Mouse (Mus musculus) gastrocnemius, adult 8-10 months (tissue): ENCODE measurements around the gene Fam187b. TPM values are rescaled to one million over a fixed set of nuclear protein-coding genes. Genes with fewer than 3 reads are reported as not detected.

Experiments used
- DNase-seq, 2 experiments: peaks; one replicate each; pipeline ENCODE4 v3.0.0; 2022; ENCODE audit warnings: low spot score in 2 of 2
- total RNA-seq, 4 experiments: library from RNA; stranded (reverse); gene quantifications; 2 replicates each; pipeline ENCODE4 v1.2.4; 2022

Gene Fam187b
- total RNA-seq, 4 experiments from 2014 or later, result 0.19 TPM; not detected in 3

DNA sequence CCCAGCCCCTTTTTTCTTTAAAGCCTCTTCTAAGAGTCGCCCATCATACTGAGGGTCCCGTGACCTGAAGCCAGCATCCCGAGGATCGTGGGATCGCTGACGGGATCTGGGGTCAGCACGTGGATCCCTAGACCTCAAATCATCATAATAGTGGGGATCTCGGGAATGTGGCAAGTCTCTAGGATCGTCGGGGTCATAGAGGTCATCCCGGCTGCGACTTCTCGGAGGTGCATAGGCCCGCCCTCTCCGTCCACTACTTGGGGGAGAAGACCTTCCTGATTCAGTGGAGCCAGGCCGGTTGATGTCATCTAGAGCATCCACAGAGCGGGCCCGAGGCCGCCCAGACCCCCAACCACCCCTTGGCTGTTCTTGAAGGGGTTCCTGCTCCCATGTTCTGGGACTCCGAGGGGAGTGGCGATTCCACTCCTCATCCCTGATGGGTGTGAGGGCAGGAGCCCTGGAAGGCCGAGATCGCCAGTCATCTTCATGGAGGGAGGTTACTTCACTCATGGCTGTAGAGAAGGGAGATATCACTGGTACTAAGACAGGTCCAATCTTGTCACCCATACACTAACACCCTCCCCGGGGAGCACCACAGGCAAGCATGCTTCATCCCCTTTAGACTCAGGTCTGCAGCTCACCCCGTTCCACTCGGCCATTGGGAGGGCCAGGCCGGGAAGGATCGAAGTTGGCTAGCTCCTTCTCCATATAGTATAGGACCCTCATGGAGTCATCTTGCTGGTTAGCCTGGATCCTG lies 15.3 kb upstream of the Fam187b start:
- DNase-seq, result no peak

DNA sequence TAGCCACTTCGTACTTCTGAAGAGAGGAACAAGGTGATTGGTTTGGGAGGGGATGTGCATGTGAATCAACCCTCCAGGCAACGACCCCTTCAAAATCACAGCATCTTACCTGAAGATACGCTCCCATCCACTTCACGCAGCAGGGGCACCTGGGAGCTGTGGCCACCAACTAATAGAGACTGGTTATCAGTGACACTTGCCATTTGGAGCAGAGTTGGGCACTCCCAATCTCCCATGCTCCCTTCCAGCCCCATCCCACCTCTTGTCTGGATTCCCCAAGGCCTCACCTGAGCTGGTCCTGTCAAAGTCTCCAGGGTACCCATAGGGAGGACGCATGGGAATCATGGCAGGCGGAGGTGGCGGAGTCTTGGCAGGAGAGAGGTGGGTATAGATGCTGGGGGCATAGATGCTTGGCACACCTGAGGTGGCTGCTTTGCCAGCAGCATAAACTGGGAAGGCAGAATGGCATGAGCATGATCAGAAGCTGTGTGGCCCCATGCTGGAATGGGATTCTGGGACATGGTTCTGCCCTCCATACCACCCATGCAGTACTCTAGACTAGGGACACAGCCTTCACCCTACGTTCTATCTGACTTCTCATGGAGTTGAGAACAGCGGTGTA lies 14.6 kb upstream of the Fam187b start:
- no peak for DNase-seq

DNA sequence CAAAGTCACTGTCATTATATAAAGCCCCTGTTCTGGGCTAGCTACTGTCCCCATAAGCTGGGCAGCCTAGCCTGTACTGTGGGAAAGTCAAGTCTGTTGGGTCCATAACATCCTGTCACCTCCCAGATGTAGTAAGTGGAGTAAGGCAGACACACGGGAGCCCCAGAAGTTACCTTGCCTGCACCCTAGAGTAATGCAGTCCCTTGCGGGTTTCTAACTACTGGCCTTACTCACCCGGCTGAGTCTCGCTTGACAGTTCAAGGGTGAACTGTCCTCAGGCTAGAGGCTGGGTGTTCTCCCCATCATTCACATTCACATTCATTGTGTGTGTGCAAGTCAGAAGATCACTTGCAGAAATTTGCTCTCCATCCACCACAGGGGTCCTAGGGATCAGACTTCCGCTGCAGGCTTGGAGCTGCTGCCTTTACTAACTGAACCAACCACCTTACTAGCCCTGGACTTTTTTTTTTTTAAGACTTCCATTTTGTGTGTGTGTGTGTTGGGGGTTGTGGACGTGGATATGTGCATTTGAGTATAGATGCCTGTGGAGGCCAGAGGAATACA lies 13.7 kb upstream of the Fam187b start:
- DNase-seq, result no peak

DNA sequence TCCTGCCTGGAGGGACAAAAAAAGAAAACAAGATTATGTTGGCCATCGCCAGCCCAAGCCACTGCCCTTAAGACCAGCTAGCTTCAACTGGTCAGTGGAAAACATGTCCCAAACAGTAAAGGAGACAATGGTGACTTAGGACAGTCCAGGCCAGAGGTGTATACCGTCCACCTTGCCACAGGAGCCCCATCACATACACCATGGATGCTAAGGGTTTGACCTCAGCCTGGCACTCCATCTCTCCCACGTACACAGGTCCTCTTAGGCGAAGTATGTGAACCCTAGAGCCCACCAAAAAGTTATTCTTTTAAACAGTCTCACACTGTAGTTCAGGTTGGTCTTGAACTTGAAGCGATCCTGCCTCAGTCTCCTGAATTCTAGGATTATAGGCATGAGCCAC lies 10.7 kb upstream of the Fam187b start:
- no peak for DNase-seq

DNA sequence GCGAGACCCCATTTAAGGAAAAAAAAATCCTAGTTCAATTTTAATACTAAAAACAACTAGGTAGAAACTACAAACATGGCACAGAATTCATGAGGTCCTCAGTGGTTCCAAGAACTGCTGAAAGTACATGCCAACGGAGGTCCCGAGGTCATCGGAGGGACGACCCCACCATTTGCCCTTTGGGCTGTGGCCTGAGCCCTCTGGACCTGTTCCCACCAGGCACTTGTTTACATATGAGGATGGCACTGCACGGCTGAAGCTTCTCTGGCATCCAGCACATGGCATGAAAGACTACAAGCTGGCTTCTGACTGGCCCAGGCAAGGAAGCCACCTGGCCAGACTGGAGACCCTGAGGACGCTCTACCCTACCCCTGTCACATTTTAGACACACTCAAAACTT lies 9.2 kb upstream of the Fam187b start:
- DNase-seq, result no peak

DNA sequence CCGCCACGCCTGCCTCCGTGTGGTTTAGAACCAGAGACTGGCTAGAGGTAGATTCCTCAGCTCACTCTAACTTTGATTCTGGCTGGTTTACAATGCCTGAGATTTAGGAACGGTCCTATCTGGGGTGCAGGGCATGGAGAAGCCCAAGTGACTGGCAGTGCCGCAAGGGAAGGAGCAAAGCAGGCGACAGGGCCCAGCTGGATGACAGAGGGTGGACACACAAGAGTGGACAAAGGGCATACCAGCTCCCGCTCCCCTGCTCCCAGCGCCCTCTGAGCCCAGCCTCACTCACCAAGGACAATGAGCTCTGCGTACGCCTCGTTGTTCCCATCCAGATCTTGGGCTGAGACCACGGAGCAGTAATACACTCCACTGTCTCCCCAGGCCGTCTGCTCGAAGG lies 7.9 kb upstream of the Fam187b start:
- no peak for DNase-seq

DNA sequence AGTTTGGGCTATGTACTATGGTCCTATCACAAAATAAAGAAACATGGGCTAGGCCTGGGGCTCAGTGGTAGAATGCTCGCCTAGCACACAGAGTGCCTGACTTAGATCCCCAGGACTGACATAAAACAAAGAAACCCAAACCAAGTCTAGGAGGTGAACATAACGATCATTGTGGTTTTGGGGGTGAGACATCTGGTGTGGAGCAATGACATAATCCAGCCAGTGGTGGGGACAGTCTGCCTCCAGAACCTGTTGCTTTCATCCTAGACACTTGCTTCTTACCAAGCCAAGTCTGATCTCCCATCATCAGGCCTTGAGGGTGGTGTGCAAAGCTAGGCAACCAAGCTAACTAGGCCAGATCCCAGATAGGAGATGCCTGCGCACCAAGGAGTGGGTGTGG lies 6.9 kb upstream of the Fam187b start:
- DNase-seq, result no peak

DNA sequence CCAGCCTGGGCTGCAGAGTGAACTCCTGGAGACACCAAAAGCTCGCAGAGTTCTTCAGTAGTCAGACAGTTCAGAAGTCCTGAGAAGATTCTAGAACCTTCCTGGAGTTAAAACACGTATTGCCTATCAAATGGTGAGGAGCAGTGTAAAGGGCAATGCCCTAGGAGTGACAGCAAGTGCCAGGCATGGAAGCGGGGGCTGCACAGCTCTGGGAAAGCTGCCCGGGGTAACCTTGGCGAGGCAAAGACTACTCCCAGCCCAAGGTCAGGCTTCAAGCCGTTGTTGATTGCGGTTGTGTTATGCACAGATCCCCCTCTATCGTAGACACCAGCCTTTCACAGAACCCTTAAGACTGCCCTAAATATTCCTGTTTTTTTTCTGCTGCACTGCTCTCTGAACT lies 5.0 kb upstream of the Fam187b start:
- no peak for DNase-seq

DNA sequence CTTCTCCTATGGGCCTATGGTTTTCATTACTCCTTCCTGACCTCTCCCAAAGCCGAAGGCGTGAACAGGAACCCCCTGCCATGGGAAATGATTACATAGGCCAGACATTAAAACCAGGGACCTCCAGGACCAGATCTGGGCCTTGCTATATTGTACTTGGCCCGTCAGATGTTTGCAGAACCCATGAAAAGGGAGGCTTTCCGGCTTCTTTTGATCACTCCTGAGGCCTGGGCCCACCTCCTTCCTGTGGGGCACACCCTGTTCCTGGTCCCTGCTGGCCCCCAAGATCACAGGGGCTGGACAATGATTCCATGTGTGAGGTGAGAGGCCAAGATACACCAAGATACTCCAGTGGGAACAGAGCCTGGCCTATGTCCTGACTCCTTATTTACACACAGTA lies 4.4 kb upstream of the Fam187b start:
- DNase-seq, result no peak

DNA sequence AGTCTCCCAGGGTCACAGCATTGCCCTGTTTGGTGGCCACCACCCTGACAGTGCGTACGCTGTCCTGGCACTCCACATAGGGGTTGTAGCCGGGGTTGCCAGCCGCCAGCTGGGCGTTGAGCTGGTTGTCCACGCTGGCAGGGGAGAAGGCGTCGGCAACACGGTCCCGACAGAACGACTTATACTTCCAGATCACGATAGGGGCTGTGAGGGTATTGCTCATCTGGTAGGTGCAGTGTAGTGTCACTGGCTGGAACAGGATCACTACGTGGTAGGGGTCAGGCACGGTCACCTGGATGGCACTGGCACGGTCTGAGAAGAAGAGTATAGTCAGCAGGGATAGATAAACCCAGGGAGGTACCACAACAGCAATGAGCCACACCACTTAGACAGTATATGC lies 1.7 kb upstream of the Fam187b start:
- no peak for DNase-seq

DNA sequence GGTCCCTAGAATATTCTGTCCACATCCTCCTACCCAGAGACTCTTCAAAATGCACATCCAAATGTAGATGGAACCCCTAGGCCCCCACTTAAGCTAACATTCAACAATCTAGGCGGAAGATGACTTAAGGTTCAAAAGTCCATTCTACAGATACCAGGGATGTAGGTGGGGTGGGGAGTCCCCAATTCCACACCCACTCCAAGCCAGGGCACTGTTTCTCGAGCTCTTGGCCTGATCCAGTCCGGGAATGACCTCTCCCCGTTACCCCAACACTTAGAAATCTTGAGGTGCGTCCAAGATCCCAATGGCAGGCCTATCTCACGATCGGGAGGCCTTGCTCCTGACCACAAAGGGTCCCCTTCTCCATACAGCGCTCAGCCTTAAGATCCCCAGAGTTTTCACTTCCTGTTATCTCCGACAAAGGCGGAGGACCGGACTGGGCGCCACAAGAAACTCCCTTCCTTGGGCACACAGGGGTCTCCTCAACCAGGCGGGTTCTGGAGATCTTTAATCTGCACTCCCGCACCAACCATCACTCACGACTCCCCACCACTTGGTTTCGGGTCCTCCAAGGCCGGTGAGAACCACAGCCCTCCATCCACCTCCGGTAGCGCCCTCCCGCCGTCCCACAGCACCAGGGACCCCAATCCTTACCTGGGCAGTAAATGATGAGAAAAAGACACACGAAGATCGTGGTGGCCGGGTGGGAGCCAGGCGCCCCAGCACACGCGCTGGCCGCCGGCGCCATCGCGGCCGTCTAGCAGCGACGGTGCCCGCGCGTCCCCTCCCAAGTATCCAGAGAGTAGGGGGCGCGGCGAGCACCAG lies 952 bp upstream of the Fam187b start:
- DNase-seq, result no peak

DNA sequence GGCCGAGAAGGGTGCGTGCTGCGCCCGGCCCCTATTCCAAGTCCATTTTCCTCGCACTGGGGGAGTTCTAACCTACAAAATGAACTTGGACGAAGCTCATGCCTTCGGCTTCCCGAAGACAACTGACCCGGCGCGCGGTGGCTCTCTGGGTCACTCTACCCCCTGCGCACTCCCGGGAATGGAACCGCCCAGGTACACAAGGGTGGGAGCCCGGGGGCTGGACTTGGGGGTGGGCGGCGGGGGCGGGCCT lies 414 bp upstream of the Fam187b start, which contains the start of gene Lsr:
TSS of gene Lsr (minus strand) at position 214 of the 250 bp plus-strand sequence.
- no peak for DNase-seq

DNA sequence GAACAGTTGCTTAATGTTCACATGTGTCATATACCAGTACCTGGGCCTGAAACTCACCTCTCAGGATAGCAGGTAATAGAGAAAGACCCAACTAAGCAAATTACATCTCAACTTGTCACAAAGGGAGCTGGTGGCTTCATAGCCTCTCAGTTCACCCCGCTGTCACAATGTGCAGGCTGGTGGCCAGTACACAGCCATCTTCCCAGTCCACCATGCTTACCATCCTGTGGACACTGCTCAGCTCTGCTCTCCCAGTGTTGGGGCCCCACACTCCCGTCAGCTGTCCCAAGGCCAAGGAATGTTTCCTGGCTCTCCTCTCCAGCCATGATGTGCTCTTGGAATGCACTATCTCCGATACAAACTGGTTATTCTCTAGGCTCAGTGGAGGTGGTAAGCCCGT lies 8.1 kb downstream of the Fam187b start:
- DNase-seq, result no peak

DNA sequence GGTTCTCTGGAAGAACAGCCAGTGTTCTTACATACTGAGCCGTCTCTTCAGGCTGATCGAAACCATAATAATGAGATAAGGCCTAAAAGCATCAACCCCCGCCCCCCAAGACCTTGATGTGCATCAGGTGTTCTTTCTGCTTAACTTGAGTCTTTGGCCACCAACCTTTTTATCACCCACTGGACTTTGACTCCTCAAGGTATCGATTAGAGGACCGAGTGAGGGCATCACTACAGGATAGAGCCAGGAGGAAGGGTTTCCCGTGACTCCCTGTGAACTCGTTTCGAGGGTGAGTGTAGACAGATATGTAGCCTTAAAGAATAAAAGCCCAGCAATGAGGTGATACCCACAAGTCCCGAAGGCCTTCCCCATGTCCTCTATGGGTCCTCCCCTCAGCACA lies 11.8 kb downstream of the Fam187b start:
- no peak for DNase-seq

DNA sequence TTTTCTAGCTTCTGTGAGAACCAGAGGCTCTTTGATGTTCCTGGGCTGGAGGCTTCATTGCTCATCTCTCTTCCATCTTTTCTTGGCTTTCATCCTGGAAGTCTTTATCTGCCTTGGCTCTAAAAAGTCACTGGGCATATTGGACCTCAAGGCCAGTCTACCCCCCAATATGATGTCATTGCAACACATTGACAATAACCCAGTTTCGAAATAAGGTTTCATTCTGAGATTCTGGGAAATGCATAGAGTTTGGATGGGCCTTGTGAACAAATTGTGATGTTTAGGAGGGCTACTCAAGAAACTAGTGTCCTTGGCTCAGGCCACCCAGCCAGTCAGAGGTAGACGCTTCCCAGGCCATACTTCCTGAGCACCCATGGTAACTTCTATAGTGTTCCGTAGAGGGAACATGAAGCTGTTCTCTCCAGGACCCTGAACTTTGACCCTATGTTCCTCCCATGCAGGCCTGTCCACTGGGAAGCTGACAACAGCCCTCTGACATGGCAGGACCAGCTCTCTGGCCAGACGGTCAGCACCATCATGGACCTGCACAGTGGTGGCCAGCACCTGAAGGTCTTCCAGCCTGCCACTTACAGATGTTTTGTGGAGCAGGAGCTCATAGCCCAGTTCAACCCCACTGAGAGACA lies 15.1 kb downstream of the Fam187b start:
- DNase-seq, result no peak

DNA sequence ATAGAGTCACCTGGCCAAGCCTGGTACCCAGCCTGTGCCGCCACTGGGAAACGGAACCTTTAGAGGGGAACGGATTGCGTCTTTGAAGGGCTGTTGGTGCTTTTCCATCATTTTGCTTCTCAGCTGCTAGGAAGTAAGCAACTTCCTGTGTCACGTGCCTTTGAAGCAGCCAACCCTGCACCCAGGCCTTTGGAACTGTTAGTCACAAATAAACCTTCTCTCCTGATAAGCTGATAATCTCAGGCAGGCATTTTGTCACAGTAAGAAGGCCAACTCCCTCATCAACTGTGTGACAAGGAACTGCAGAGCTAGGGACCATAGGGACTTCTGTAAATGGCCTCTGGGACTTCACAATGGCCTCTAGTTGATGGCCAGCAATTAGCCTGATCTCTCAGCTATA lies 18.6 kb downstream of the Fam187b start:
- no peak for DNase-seq

DNA sequence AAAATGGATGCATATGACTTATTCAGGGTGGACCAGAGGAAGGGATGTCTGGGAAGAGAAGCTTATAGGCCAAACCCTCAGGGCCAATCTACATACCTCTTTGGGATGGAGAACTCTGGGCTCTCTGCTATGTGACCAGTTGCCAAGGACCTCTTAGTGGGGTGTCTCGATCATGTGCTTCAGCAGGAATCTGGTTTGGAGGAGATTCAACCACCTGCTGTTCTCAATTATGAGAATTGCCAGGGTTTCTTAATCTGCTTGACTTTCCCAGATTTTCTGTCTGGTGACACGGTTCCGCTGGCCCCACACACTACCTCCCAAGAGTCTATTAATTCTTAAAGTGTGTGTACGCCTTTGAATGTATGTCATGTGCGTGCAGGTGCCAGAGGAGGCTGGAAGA lies 20.4 kb downstream of the Fam187b start:
- no peak for DNase-seq

DNA sequence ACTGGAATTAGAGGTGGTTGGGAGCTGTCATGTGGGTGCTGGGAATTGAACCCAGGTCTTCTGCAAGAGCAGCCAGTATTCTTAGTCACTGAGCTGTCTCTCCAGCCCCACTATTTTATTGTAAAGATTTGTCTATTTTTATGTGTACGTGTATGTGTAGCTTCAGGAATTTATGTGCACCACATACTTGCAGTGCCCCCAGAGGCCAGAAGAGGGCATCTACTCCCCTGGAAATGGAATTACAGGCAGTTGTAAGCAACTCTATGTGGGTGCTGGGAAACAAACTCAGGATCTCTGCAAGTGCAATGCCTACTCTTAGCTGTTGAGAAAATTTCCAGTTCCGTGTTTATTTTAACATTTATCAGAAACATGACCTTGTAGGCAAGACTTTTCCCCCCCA lies 22.9 kb downstream of the Fam187b start:
- DNase-seq, result no peak

DNA sequence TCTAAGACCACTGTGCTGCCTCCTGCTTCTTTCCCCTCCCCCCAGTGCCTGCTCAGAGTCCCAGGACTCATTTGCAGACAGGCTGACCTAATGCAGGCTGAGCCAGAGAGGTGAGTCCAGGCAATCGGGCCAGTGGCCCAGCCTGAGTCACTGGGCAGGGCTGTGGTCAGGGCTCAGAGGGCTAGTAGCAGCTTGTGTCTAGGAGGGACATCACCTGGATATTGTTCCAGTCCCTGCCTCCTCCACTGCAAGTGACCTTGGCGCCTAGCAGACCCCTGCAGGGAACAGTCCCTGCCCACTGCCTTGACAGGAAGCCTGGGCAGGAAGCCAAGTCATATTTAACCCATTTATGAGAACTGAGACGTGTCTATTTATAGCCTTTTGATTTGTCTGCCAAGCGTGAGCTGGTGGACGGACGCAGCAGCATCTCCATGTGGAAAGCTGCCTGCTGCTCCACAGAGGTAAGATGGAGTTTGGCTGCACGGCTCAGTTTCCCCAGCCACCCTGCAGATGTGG lies 27.0 kb downstream of the Fam187b start:
- DNase-seq, result peak; percentile 51 to 67

DNA sequence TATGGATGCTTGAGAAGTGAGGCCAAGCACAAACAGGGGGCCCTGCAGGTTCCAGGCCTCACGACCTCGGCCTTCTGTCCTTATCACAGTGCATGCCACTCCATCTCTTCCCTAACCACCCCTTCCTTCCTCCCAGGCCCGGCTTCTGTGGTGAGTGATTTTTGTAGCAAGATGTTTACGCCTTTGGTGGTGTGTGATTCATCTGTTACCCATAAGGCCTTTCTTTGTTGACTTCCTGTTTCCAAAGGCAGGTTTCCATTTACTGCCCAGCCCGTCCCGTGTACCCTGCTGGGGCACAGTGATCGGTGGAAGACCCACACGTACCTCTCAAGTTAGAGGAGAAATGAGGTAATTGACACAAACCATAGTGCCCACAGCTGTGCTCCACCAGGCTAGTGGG lies 29.1 kb downstream of the Fam187b start:
- DNase-seq, result no peak

DNA sequence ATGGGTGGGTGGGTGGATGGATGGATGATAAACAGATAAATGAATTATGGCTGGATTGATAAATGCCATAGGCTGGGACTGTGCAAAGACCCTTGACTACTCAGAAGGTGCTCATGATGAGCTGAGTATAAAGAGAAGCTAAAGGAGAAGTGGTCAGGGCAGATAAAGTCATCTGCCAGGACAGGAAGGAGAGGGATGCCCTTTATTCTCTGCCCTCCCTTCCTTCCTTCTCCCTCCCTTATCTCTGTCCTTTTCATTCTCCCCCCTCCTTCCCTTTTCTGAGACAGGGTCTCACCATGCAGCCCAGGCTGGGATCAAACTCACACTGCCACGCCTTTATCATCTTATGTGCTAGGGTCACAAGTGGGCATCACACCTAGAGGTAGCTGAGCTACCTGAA lies 34.2 kb downstream of the Fam187b start:
- DNase-seq, result no peak

DNA sequence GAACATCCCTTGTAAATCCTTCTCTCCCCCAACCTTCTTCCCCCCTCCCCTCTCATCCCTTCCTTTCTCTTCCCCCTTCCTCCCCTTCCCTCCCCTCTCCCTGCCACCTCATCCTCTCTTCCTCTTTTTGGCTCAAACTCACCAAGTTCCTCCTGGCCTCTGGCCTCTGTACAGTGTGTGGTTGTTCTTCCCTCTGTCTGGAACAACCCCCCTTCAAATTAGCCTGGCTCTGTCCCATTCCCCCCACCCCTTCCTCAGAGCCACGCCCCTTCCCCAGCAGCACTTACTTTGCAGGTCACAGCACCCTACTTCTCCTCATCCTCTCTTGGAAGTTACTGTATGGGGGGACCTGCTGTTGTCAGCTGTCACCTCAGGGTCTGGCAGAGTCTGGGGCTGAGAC lies 34.6 kb downstream of the Fam187b start:
- no peak for DNase-seq
